Mouse (Mus musculus): Measurements from ENCODE around the gene Gm9913. TPM values are rescaled to one million over a fixed set of nuclear protein-coding genes. Genes with fewer than 3 reads are reported as not detected.

Gm9913 gene
- polyA plus RNA-seq, 1 experiment from 2014 or later = 0.58 TPM

GRCm38 (mm10) chr2:125506316-125507054 lies 1.6 kb downstream of the Gm9913 start:
- DNase-seq (ENCODE audit: low spot score) = peak; percentile 84
- Histone ChIP-seq H3K27ac (peak overlapping the region; percentile 85), H3K27me3 (ENCODE audit: insufficient read depth, poor library complexity, severe bottlenecking) (peaks cover 20% of the 10 kb centered on the region), H3K4me1 (peaks cover 29% of the 10 kb centered on the region), H3K4me3 (peak overlapping the region; percentile 74), H3K9me3 (no peaks in the 10 kb centered on the region), H3K36me3 (peaks cover 13% of the 10 kb centered on the region; the same call in 1 of the 2 replicates)
- 1% methylated on average over 37 of the region's 37 CpGs for WGBS

- Histone ChIP-seq H3K4me3 (peak within 1 kb of the TSS; percentile 74), H3K9me3 (no peaks in the 10 kb centered on the region), H3K27ac (peak within 1 kb of the TSS; percentile 85), H3K27me3 (ENCODE audit: insufficient read depth, poor library complexity, severe bottlenecking) (peaks cover 20% of the 10 kb centered on the region), H3K36me3 (0 out of 2 replicates have a peak, but pooled peaks cover 2% of the 10 kb centered on the region), H3K4me1 (peaks cover 29% of the 10 kb centered on the region)
- WGBS = 83% methylated on average over 4 of the region's 4 CpGs
- no peak for DNase-seq (ENCODE audit: low spot score)
Observed at GRCm38 (mm10) chr2:125507893-125508292, 3.0 kb downstream of the Gm9913 start, which contains the start of gene Fbn1. Fbn1 (minus strand) TSS chr2:125507993.

- Histone ChIP-seq H3K27ac (0 out of 2 replicates have a peak overlapping the region, but pooled peaks have one; percentile 29), H3K27me3 (ENCODE audit: insufficient read depth, poor library complexity, severe bottlenecking) (peaks cover 20% of the 10 kb centered on the region), H3K9me3 (no peaks in the 10 kb centered on the region), H3K4me3 (no peak overlapping the region), H3K36me3 (no peaks in the 10 kb centered on the region), H3K4me1 (peaks cover 29% of the 10 kb centered on the region)
- 84% methylated on average over 5 of the region's 5 CpGs for WGBS
- no peak for DNase-seq (ENCODE audit: low spot score)
Observed at GRCm38 (mm10) chr2:125508381-125508780, 3.5 kb downstream of the Gm9913 start.

- no peaks in the 10 kb centered on the region for H3K9me3 ChIP-seq
- H3K27me3 ChIP-seq (ENCODE audit: insufficient read depth, poor library complexity, severe bottlenecking) = peaks cover 20% of the 10 kb centered on the region
- H3K36me3 ChIP-seq = no peaks in the 10 kb centered on the region
- H3K4me3 ChIP-seq = no peak overlapping the region
- DNase-seq (ENCODE audit: low spot score) = peak; percentile 35
- peaks cover 22% of the 10 kb centered on the region for H3K4me1 ChIP-seq
- WGBS = 73% methylated on average over 2 of the region's 2 CpGs
- no peak overlapping the region for H3K27ac ChIP-seq
Observed at GRCm38 (mm10) chr2:125510752-125511151, 5.9 kb downstream of the Gm9913 start.

- no peak for DNase-seq (ENCODE audit: low spot score)
- Histone ChIP-seq H3K27me3 (ENCODE audit: insufficient read depth, poor library complexity, severe bottlenecking) (peaks cover 18% of the 10 kb centered on the region), H3K36me3 (no peaks in the 10 kb centered on the region), H3K9me3 (no peaks in the 10 kb centered on the region), H3K27ac (no peak overlapping the region), H3K4me1 (peaks cover 21% of the 10 kb centered on the region), H3K4me3 (no peak overlapping the region)
- WGBS = 65% methylated on average over 4 of the region's 4 CpGs
Observed at GRCm38 (mm10) chr2:125511898-125512297, 7.0 kb downstream of the Gm9913 start.

- no peaks in the 10 kb centered on the region for H3K36me3 ChIP-seq
- no peak overlapping the region for H3K27ac ChIP-seq
- DNase-seq (ENCODE audit: low spot score) = no peak
- H3K4me1 ChIP-seq = peaks cover 20% of the 10 kb centered on the region
- peaks cover 11% of the 10 kb centered on the region for H3K27me3 ChIP-seq (ENCODE audit: insufficient read depth, poor library complexity, severe bottlenecking)
- H3K9me3 ChIP-seq = no peaks in the 10 kb centered on the region
- WGBS = 83% methylated on average over 4 of the region's 4 CpGs
- H3K4me3 ChIP-seq = no peak overlapping the region
Observed at GRCm38 (mm10) chr2:125512544-125512943, 7.7 kb downstream of the Gm9913 start.

- DNase-seq (ENCODE audit: low spot score) = no peak
- H3K4me3 ChIP-seq = no peak overlapping the region
- H3K27me3 ChIP-seq (ENCODE audit: insufficient read depth, poor library complexity, severe bottlenecking) = no peaks in the 10 kb centered on the region
- no peaks in the 10 kb centered on the region for H3K9me3 ChIP-seq
- H3K27ac ChIP-seq = peak overlapping the region; percentile 36; the same call in 1 of the 2 replicates
- 60% methylated on average over 3 of the region's 3 CpGs for WGBS
- peaks cover 20% of the 10 kb centered on the region for H3K4me1 ChIP-seq
- no peaks in the 10 kb centered on the region for H3K36me3 ChIP-seq
Observed at GRCm38 (mm10) chr2:125514391-125514790, 9.5 kb downstream of the Gm9913 start.

GRCm38 (mm10) chr2:125515291-125516057 lies 10.6 kb downstream of the Gm9913 start:
- Histone ChIP-seq H3K4me1 (peaks cover 20% of the 10 kb centered on the region), H3K27me3 (ENCODE audit: insufficient read depth, poor library complexity, severe bottlenecking) (no peaks in the 10 kb centered on the region), H3K4me3 (no peak overlapping the region), H3K27ac (peak overlapping the region; percentile 56; the same call in 1 of the 2 replicates), H3K36me3 (no peaks in the 10 kb centered on the region), H3K9me3 (no peaks in the 10 kb centered on the region)
- DNase-seq (ENCODE audit: low spot score) = peak; percentile 52
- WGBS = 41% methylated on average over 12 of the region's 12 CpGs

GRCm38 (mm10) chr2:125516594-125516993 lies 11.7 kb downstream of the Gm9913 start:
- H3K4me3 ChIP-seq = no peak overlapping the region
- peaks cover 20% of the 10 kb centered on the region for H3K4me1 ChIP-seq
- peak overlapping the region; percentile 56 for H3K27ac ChIP-seq
- H3K9me3 ChIP-seq = no peaks in the 10 kb centered on the region
- H3K27me3 ChIP-seq (ENCODE audit: insufficient read depth, poor library complexity, severe bottlenecking) = no peaks in the 10 kb centered on the region
- WGBS = under 1% methylated on average over 4 of the region's 4 CpGs
- DNase-seq (ENCODE audit: low spot score) = peak; percentile 83
- no peaks in the 10 kb centered on the region for H3K36me3 ChIP-seq

GRCm38 (mm10) chr2:125525484-125525883 lies 20.6 kb downstream of the Gm9913 start:
- H3K36me3 ChIP-seq = no peaks in the 10 kb centered on the region
- no peak overlapping the region for H3K4me3 ChIP-seq
- WGBS = 74% methylated on average over 2 of the region's 2 CpGs
- no peaks in the 10 kb centered on the region for H3K27me3 ChIP-seq (ENCODE audit: insufficient read depth, poor library complexity, severe bottlenecking)
- no peaks in the 10 kb centered on the region for H3K9me3 ChIP-seq
- no peak for DNase-seq (ENCODE audit: low spot score)
- H3K4me1 ChIP-seq = peaks cover 3% of the 10 kb centered on the region
- H3K27ac ChIP-seq = no peak overlapping the region

GRCm38 (mm10) chr2:125526566-125526965 lies 21.7 kb downstream of the Gm9913 start:
- DNase-seq (ENCODE audit: low spot score) = peak; percentile 38
- H3K4me1 ChIP-seq = peaks cover 8% of the 10 kb centered on the region
- H3K27me3 ChIP-seq (ENCODE audit: insufficient read depth, poor library complexity, severe bottlenecking) = no peaks in the 10 kb centered on the region
- WGBS = 75% methylated on average over 5 of the region's 5 CpGs
- H3K36me3 ChIP-seq = no peaks in the 10 kb centered on the region
- no peak overlapping the region for H3K27ac ChIP-seq
- H3K9me3 ChIP-seq = no peaks in the 10 kb centered on the region
- H3K4me3 ChIP-seq = no peak overlapping the region

- H3K27ac ChIP-seq = no peak overlapping the region
- H3K9me3 ChIP-seq = no peaks in the 10 kb centered on the region
- peak; percentile 74 for DNase-seq (ENCODE audit: low spot score)
- no peaks in the 10 kb centered on the region for H3K36me3 ChIP-seq
- peaks cover 8% of the 10 kb centered on the region for H3K4me1 ChIP-seq
- 52% methylated on average over 6 of the region's 6 CpGs for WGBS
- no peak overlapping the region for H3K4me3 ChIP-seq
- no peaks in the 10 kb centered on the region for H3K27me3 ChIP-seq (ENCODE audit: insufficient read depth, poor library complexity, severe bottlenecking)
Observed at GRCm38 (mm10) chr2:125530665-125531064, 25.8 kb downstream of the Gm9913 start.

GRCm38 (mm10) chr2:125539640-125540039 lies 34.8 kb downstream of the Gm9913 start:
- Histone ChIP-seq H3K4me3 (no peak overlapping the region), H3K27ac (no peak overlapping the region), H3K36me3 (no peaks in the 10 kb centered on the region), H3K9me3 (no peaks in the 10 kb centered on the region), H3K27me3 (ENCODE audit: insufficient read depth, poor library complexity, severe bottlenecking) (no peaks in the 10 kb centered on the region), H3K4me1 (no peaks in the 10 kb centered on the region)
- DNase-seq (ENCODE audit: low spot score) = no peak
- WGBS = 82% methylated on average over 3 of the region's 3 CpGs

Data from heart, embryonic 10.5 days (tissue).